Mouse (Mus musculus) bone marrow, adult 2 months (tissue): ENCODE results near the gene Slc22a6. TPM values are rescaled to one million over a fixed set of nuclear protein-coding genes. Genes with fewer than 3 reads are reported as not detected.

Experiments
- H3K27ac ChIP-seq: fragments of 200-500 bp; 2 replicates; pipeline ENCODE4 v1.5.1; 2012; ENCODE audit warnings: low read depth, mild to moderate bottlenecking, control low read depth, inconsistent platforms, low read length; ENCODE audit not compliant: control insufficient read depth, poor library complexity, insufficient read depth
- H3K4me1 ChIP-seq: fragments of 200-500 bp; 2 replicates; pipeline ENCODE4 v1.6.1; 2011; ENCODE audit warnings: low read length; ENCODE audit not compliant: control insufficient read depth, insufficient read depth
- H3K4me3 ChIP-seq: fragments of 200-500 bp; replicated peaks from 2 replicates; pipeline ENCODE3; 2011; ENCODE audit warnings: mild to moderate bottlenecking, low read depth, low read length, control low read depth; ENCODE audit not compliant: control insufficient read depth
- CTCF ChIP-seq: fragments of 200-500 bp; IDR thresholded peaks from 2 replicates; pipeline ENCODE4 v1.5.1; 2011; ENCODE audit warnings: low read length, control low read depth; ENCODE audit not compliant: control insufficient read depth, insufficient read depth
- POLR2A ChIP-seq: fragments of 200-500 bp; IDR thresholded peaks from 2 replicates; pipeline ENCODE4 v1.6.1; 2011; ENCODE audit warnings: low read depth, mild to moderate bottlenecking, control low read depth, low read length, borderline replicate concordance; ENCODE audit not compliant: control insufficient read depth
- WGBS: fragments of 180-500 bp; shearing (Covaris S2); methylation state at CpG from one replicate; pipeline ENCODE4 v1.1.7; 2018; 5-methylcytosine and 5-hydroxymethylcytosine counted together
- polyA plus RNA-seq: library from polyadenylated mRNA; stranded (reverse); fragments of >200 nt; gene quantifications from 2 replicates; pipeline ENCODE4 v1.2.4, GENCODE M21; 2011; ENCODE audit warnings: low replicate concordance; ENCODE audit not compliant: missing spikeins, insufficient read depth, insufficient read length

Gene Slc22a6
- polyA plus RNA-seq, 1 experiment = 0.75 TPM

GRCm38 (mm10) chr19:8661821-8662307, 44.0 kb downstream of the Slc22a6 start:
- no peak overlapping the region for H3K27ac ChIP-seq
- TF ChIP-seq POLR2A (no peak), CTCF (no peak)
- 3% methylated on average over 35 of the region's 35 CpGs for WGBS

GRCm38 (mm10) chr19:8662337-8662736, 44.5 kb downstream of the Slc22a6 start:
- no peak for TF ChIP-seq POLR2A
- peak; percentile 71 for TF ChIP-seq CTCF
- peaks cover 1% of the 10 kb centered on the region; the same call in 1 of the 2 replicates for H3K4me1 ChIP-seq
- peak overlapping the region; percentile 59 for H3K4me3 ChIP-seq
- H3K27ac ChIP-seq = no peak overlapping the region
- WGBS = 4% methylated on average over 11 of the region's 11 CpGs

More at GRCm38 (mm10) chr19:8661821-8662307, 44.0 kb downstream of the Slc22a6 start:
- H3K4me3 ChIP-seq = peak overlapping the region; percentile 59
- peaks cover 1% of the 10 kb centered on the region; the same call in 1 of the 2 replicates for H3K4me1 ChIP-seq

GRCm38 (mm10) chr19:8663360-8663839, 45.6 kb downstream of the Slc22a6 start, which contains the start of gene Chrm1:
TSS of gene Chrm1 (plus strand) at chr19:8663789.
- 54% methylated on average over 9 of the region's 9 CpGs for WGBS
- Histone ChIP-seq H3K27ac (0 out of 2 replicates have a peak within 1 kb of the TSS, but pooled peaks have one; percentile 21), H3K4me3 (peak within 1 kb of the TSS; percentile 49), H3K4me1 (peaks cover 1% of the 10 kb centered on the region; the same call in 1 of the 2 replicates)
- TF ChIP-seq CTCF (no peak), POLR2A (no peak)

GRCm38 (mm10) chr19:8663911-8664421, 46.1 kb downstream of the Slc22a6 start:
- Histone ChIP-seq H3K4me1 (peaks cover 1% of the 10 kb centered on the region; the same call in 1 of the 2 replicates), H3K4me3 (no peak overlapping the region), H3K27ac (0 out of 2 replicates have a peak overlapping the region, but pooled peaks have one; percentile 19)
- WGBS = 25% methylated on average over 10 of the region's 10 CpGs
- TF ChIP-seq POLR2A = no peak

GRCm38 (mm10) chr19:8664859-8665258, 47.0 kb downstream of the Slc22a6 start:
- TF ChIP-seq CTCF (no peak), POLR2A (no peak)
- no peak overlapping the region for H3K4me3 ChIP-seq
- 64% methylated on average over 3 of the region's 3 CpGs for WGBS
- peaks cover 1% of the 10 kb centered on the region; the same call in 1 of the 2 replicates for H3K4me1 ChIP-seq
- no peak overlapping the region for H3K27ac ChIP-seq

- 86% methylated on average over 5 of the region's 5 CpGs for WGBS
- H3K27ac ChIP-seq = no peak overlapping the region
- TF ChIP-seq CTCF = no peak
- no peak for TF ChIP-seq POLR2A
- peaks cover 1% of the 10 kb centered on the region; the same call in 1 of the 2 replicates for H3K4me1 ChIP-seq
- H3K4me3 ChIP-seq = no peak overlapping the region
These were observed 47.9 kb downstream of the Slc22a6 start for GRCm38 (mm10) chr19:8665746-8666145.

- TF ChIP-seq CTCF (no peak), POLR2A (no peak)
- Histone ChIP-seq H3K27ac (no peak overlapping the region), H3K4me1 (no peaks in the 10 kb centered on the region; the same call in 1 of the 2 replicates), H3K4me3 (no peak overlapping the region)
- WGBS = 73% methylated on average over 3 of the region's 3 CpGs
These were observed 55.0 kb downstream of the Slc22a6 start for GRCm38 (mm10) chr19:8672859-8673258.

- no peaks in the 10 kb centered on the region; the same call in 1 of the 2 replicates for H3K4me1 ChIP-seq
- no peak overlapping the region for H3K27ac ChIP-seq
- WGBS = 27% methylated on average over 9 of the region's 9 CpGs
- no peak overlapping the region for H3K4me3 ChIP-seq
- TF ChIP-seq POLR2A = no peak
- no peak for TF ChIP-seq CTCF
These were observed 55.7 kb downstream of the Slc22a6 start for GRCm38 (mm10) chr19:8673336-8674063.

Other genes with a start within 250 kb of the Slc22a6 start
- 0.57 and 2.7 TPM in 2 replicates for gene Slc22a30, start 212.9 kb upstream of the Slc22a6 start, polyA plus RNA-seq
- gene Slc22a8, start 26.8 kb upstream of the Slc22a6 start, polyA plus RNA-seq = 0.29 and 1.5 TPM in 2 replicates
- gene Chrm1, start 45.8 kb downstream of the Slc22a6 start, polyA plus RNA-seq = 0.32 TPM in 1 of 2 replicates, not detected in the other
- 58.4 and 65.7 TPM in 2 replicates for gene Slc3a2, start 105.3 kb downstream of the Slc22a6 start, polyA plus RNA-seq
- 40.8 and 121 TPM in 2 replicates for gene Wdr74, start 117.8 kb downstream of the Slc22a6 start, polyA plus RNA-seq
- gene 1700092M07Rik, start 122.7 kb downstream of the Slc22a6 start, polyA plus RNA-seq = 3.4 and 3.7 TPM in 2 replicates
- 62.1 and 83.9 TPM in 2 replicates for gene Stx5a, start 123.4 kb downstream of the Slc22a6 start, polyA plus RNA-seq
- 488 and 589 TPM in 2 replicates for gene Nxf1, start 139.0 kb downstream of the Slc22a6 start, polyA plus RNA-seq
- 27.1 and 53.1 TPM in 2 replicates for gene Tmem223, start 153.0 kb downstream of the Slc22a6 start, polyA plus RNA-seq
- 52.1 and 62.1 TPM in 2 replicates for gene Tmem179b, start 156.4 kb downstream of the Slc22a6 start, polyA plus RNA-seq
- 6.4 and 14.7 TPM in 2 replicates for gene Taf6l, start 168.4 kb downstream of the Slc22a6 start, polyA plus RNA-seq
- 38.0 and 61.1 TPM in 2 replicates for gene Polr2g, start 180.5 kb downstream of the Slc22a6 start, polyA plus RNA-seq
- 1.1 and 3.0 TPM in 2 replicates for gene Zbtb3, start 184.5 kb downstream of the Slc22a6 start, polyA plus RNA-seq
- gene Ttc9c, start 201.3 kb downstream of the Slc22a6 start, polyA plus RNA-seq = 18.1 and 20.3 TPM in 2 replicates
- 62.2 and 84.9 TPM in 2 replicates for gene Hnrnpul2, start 202.0 kb downstream of the Slc22a6 start, polyA plus RNA-seq
- gene AC129217.1, start 211.7 kb downstream of the Slc22a6 start, polyA plus RNA-seq = 6.4 and 8.2 TPM in 2 replicates
- gene Bscl2, start 219.4 kb downstream of the Slc22a6 start, polyA plus RNA-seq = 19.8 and 46.2 TPM in 2 replicates
- gene Gng3, start 221.2 kb downstream of the Slc22a6 start, polyA plus RNA-seq = 1.5 TPM in 1 of 2 replicates, not detected in the other
- 0.40 and 0.62 TPM in 2 replicates for gene Lrrn4cl, start 232.7 kb downstream of the Slc22a6 start, polyA plus RNA-seq